Mouse (Mus musculus) hindbrain, embryonic 11.5 days (tissue): ENCODE data around the gene Bst1. TPM values are rescaled to one million over a fixed set of nuclear protein-coding genes. Genes with fewer than 3 reads are reported as not detected.

Source experiments
- ATAC-seq: fragments of 200-750 bp; cut with Nextera tagmentation; 2 replicates; pipeline ENCODE4 v1.8.0; 2017; ENCODE audit warnings: mild to moderate bottlenecking, moderate TSS enrichment, moderate library complexity; ENCODE audit not compliant: low FRiP score
- DNase-seq: peaks from one replicate; pipeline ENCODE4 v3.0.0-alpha.2; 2015; ENCODE audit warnings: low spot score
- H3K27ac ChIP-seq: fragments of 300-500 bp; sonication (generic); 2 replicates; pipeline ENCODE4 v1.5.1; 2014; ENCODE audit warnings: mild to moderate bottlenecking, low read depth, low read length
- H3K27me3 ChIP-seq: fragments of 300-500 bp; sonication (generic); 2 replicates; pipeline ENCODE4 v1.6.1; 2014; ENCODE audit warnings: mild to moderate bottlenecking, low read length, moderate library complexity, mixed read lengths; ENCODE audit not compliant: control insufficient read depth, insufficient read depth
- H3K36me3 ChIP-seq: fragments of 300-500 bp; sonication (generic); 2 replicates; pipeline ENCODE4 v1.6.1; 2014; ENCODE audit warnings: mild to moderate bottlenecking, low read length, moderate library complexity, mixed read lengths; ENCODE audit not compliant: control insufficient read depth, insufficient read depth
- H3K4me1 ChIP-seq: fragments of 300-500 bp; sonication (generic); replicated peaks from 2 replicates; pipeline ENCODE4 v1.6.1; 2014; ENCODE audit warnings: low read length, mixed read lengths; ENCODE audit not compliant: control insufficient read depth, insufficient read depth
- H3K4me2 ChIP-seq: fragments of 300-500 bp; sonication (generic); replicated peaks from 2 replicates; pipeline ENCODE4 v1.6.1; 2014; ENCODE audit warnings: mild to moderate bottlenecking, low read depth, low read length
- H3K4me3 ChIP-seq: fragments of 300-500 bp; sonication (generic); 2 replicates; pipeline ENCODE4 v1.5.1; 2014; ENCODE audit warnings: low read depth, low read length
- H3K9ac ChIP-seq: fragments of 300-500 bp; sonication (generic); 2 replicates; pipeline ENCODE4 v1.6.1; 2014; ENCODE audit warnings: low read depth, low read length
- H3K9me3 ChIP-seq: fragments of 300-500 bp; sonication (generic); 2 replicates; pipeline ENCODE4 v1.6.1; 2016; ENCODE audit warnings: low read length; ENCODE audit not compliant: control insufficient read depth
- WGBS: fragments of 180-500 bp; shearing (Covaris S2); extraction: QIAGEN DNeasy Blood & Tissue Kit; methylation state at CpG from one replicate; pipeline ENCODE4 v1.1.7; 2014; 5-methylcytosine and 5-hydroxymethylcytosine counted together
- polyA plus RNA-seq: library from polyadenylated mRNA; unstranded; fragments of >200 nt; fragmentation: Nextera tagmentation; extraction: Ambion mirVana; gene quantifications from 2 replicates; pipeline ENCODE4 v1.2.1, GENCODE M21; 2014

Gene Bst1
- polyA plus RNA-seq, 1 experiment from 2014 or later: not detected

- Histone ChIP-seq H3K27ac (no peak overlapping the region), H3K9ac (no peak overlapping the region), H3K9me3 (no peaks in the 10 kb centered on the region), H3K36me3 (no peaks in the 10 kb centered on the region), H3K4me1 (no peaks in the 10 kb centered on the region), H3K27me3 (no peaks in the 10 kb centered on the region), H3K4me2 (no peak overlapping the region), H3K4me3 (no peak overlapping the region)
- ATAC-seq: no peak
- WGBS: 88% methylated on average over 8 of the region's 8 CpGs
- no peak for DNase-seq
These were observed 41.0 kb downstream of the Bst1 start for GRCm38 (mm10) chr5:43859663-43860062.

- Histone ChIP-seq H3K4me2 (no peak overlapping the region), H3K27ac (no peak overlapping the region), H3K4me3 (no peak overlapping the region), H3K9me3 (no peaks in the 10 kb centered on the region), H3K36me3 (no peaks in the 10 kb centered on the region), H3K27me3 (no peaks in the 10 kb centered on the region), H3K4me1 (no peaks in the 10 kb centered on the region), H3K9ac (no peak overlapping the region)
- DNase-seq (no peak), ATAC-seq (no peak)
- WGBS: 94% methylated on average over 5 of the region's 5 CpGs
These were observed 41.4 kb downstream of the Bst1 start for GRCm38 (mm10) chr5:43860096-43860495.

GRCm38 (mm10) chr5:43860670-43861431 lies 42.2 kb downstream of the Bst1 start:
- Histone ChIP-seq H3K4me3 (no peak overlapping the region), H3K27ac (no peak overlapping the region), H3K4me1 (no peaks in the 10 kb centered on the region), H3K4me2 (no peak overlapping the region), H3K27me3 (no peaks in the 10 kb centered on the region), H3K9ac (no peak overlapping the region), H3K36me3 (no peaks in the 10 kb centered on the region), H3K9me3 (no peaks in the 10 kb centered on the region)
- ATAC-seq (no peak), DNase-seq (no peak)
- WGBS: 73% methylated on average over 5 of the region's 5 CpGs

GRCm38 (mm10) chr5:43863642-43864041 lies 45.0 kb downstream of the Bst1 start:
- no peak for DNase-seq

GRCm38 (mm10) chr5:43865316-43865715 lies 46.6 kb downstream of the Bst1 start:
- no peak overlapping the region for H3K27ac ChIP-seq
- H3K36me3 ChIP-seq: no peaks in the 10 kb centered on the region
- no peak overlapping the region for H3K9ac ChIP-seq
- WGBS: 77% methylated on average over 2 of the region's 2 CpGs
- no peaks in the 10 kb centered on the region for H3K4me1 ChIP-seq
- no peaks in the 10 kb centered on the region for H3K9me3 ChIP-seq
- no peak overlapping the region for H3K4me2 ChIP-seq
- H3K4me3 ChIP-seq: no peak overlapping the region
- H3K27me3 ChIP-seq: no peaks in the 10 kb centered on the region
- DNase-seq (no peak), ATAC-seq (no peak)

More at GRCm38 (mm10) chr5:43863642-43864041, 45.0 kb downstream of the Bst1 start:
- no peak for ATAC-seq
- Histone ChIP-seq H3K9me3 (no peaks in the 10 kb centered on the region), H3K27me3 (no peaks in the 10 kb centered on the region), H3K4me1 (no peaks in the 10 kb centered on the region), H3K27ac (no peak overlapping the region), H3K36me3 (no peaks in the 10 kb centered on the region), H3K4me3 (no peak overlapping the region), H3K4me2 (no peak overlapping the region), H3K9ac (no peak overlapping the region)
- 86% methylated on average over 6 of the region's 6 CpGs for WGBS

- Histone ChIP-seq H3K4me3 (peak within 1 kb of the TSS; percentile 24), H3K27me3 (no peaks in the 10 kb centered on the region), H3K4me2 (peak within 1 kb of the TSS; percentile 54), H3K27ac (no peak within 1 kb of the TSS), H3K9me3 (no peaks in the 10 kb centered on the region), H3K36me3 (no peaks in the 10 kb centered on the region), H3K9ac (peak within 1 kb of the TSS; percentile 47), H3K4me1 (no peaks in the 10 kb centered on the region)
- no peak for ATAC-seq
- DNase-seq: no peak
These were observed 49.6 kb downstream of the Bst1 start, which contains the start of gene Cd38 for GRCm38 (mm10) chr5:43868253-43868652. Gene Cd38 (plus strand): TSS chr5:43868553.

GRCm38 (mm10) chr5:43868711-43869600 lies 50.3 kb downstream of the Bst1 start:
- H3K9me3 ChIP-seq: no peaks in the 10 kb centered on the region
- ATAC-seq: peak; percentile 60; the same call in 1 of the 2 replicates
- H3K36me3 ChIP-seq: no peaks in the 10 kb centered on the region
- no peaks in the 10 kb centered on the region for H3K27me3 ChIP-seq
- peak overlapping the region; percentile 47 for H3K9ac ChIP-seq
- WGBS: 4% methylated on average over 28 of the region's 28 CpGs
- H3K4me3 ChIP-seq: peak overlapping the region; percentile 24
- DNase-seq: peak; percentile 58
- peak overlapping the region; percentile 54 for H3K4me2 ChIP-seq
- no peaks in the 10 kb centered on the region for H3K4me1 ChIP-seq
- no peak overlapping the region for H3K27ac ChIP-seq

GRCm38 (mm10) chr5:43871845-43872244 lies 53.2 kb downstream of the Bst1 start:
- Histone ChIP-seq H3K9ac (no peak overlapping the region), H3K27me3 (no peaks in the 10 kb centered on the region), H3K4me2 (no peak overlapping the region), H3K9me3 (no peaks in the 10 kb centered on the region), H3K4me1 (no peaks in the 10 kb centered on the region), H3K4me3 (no peak overlapping the region), H3K27ac (no peak overlapping the region), H3K36me3 (no peaks in the 10 kb centered on the region)
- DNase-seq (no peak), ATAC-seq (no peak)
- WGBS: 52% methylated on average over 1 of the region's 1 CpGs
